Mouse (Mus musculus): ENCODE data around the gene Mrpl58. TPM values are rescaled to one million over a fixed set of nuclear protein-coding genes. Genes with fewer than 3 reads are reported as not detected.

Gene Mrpl58
- polyA plus RNA-seq, 1 experiment: 186 TPM

- no peak overlapping the region for H3K4me3 ChIP-seq (ENCODE audit: insufficient read depth, poor library complexity, severe bottlenecking)
- H3K36me3 ChIP-seq (ENCODE audit: control insufficient read depth, insufficient read depth): no peaks in the 10 kb centered on the region
- no peak overlapping the region for H3ac ChIP-seq (ENCODE audit: control insufficient read depth, insufficient read length, low read depth)
- H3K27me3 ChIP-seq (ENCODE audit: control insufficient read depth, insufficient read depth, insufficient read length): peaks cover 18% of the 10 kb centered on the region
- H3K79me3 ChIP-seq (ENCODE audit: low read depth): no peaks in the 10 kb centered on the region
- no peaks in the 10 kb centered on the region for H3K79me2 ChIP-seq (ENCODE audit: control insufficient read depth, insufficient read depth)
- TF ChIP-seq MYOD1 (IDR thresholded peaks at IDR 0.05; ENCODE audit: control insufficient read depth, insufficient read length, low read depth): no peak
- no peak for TF ChIP-seq MAX (IDR thresholded peaks at IDR 0.05)
- TF ChIP-seq CEBPB (IDR thresholded peaks at IDR 0.05; ENCODE audit: low read depth): no peak
- no peak for TF ChIP-seq USF1 (IDR thresholded peaks at IDR 0.05; ENCODE audit: low read depth)
- no peak for TF ChIP-seq CTCF (IDR thresholded peaks at IDR 0.05; ENCODE audit: control insufficient read depth, insufficient read depth, insufficient read length)
- no peak for TF ChIP-seq MYOG (IDR thresholded peaks at IDR 0.05; ENCODE audit: control insufficient read depth, extremely low read depth, insufficient read length)
- TF ChIP-seq FOSL1 (IDR thresholded peaks at IDR 0.05; ENCODE audit: insufficient read depth, low read length, poor library complexity, severe bottlenecking): no peak
These were observed 52.1 kb downstream of the Mrpl58 start for GRCm38 (mm10) chr11:115455619-115456018.

DNA sequence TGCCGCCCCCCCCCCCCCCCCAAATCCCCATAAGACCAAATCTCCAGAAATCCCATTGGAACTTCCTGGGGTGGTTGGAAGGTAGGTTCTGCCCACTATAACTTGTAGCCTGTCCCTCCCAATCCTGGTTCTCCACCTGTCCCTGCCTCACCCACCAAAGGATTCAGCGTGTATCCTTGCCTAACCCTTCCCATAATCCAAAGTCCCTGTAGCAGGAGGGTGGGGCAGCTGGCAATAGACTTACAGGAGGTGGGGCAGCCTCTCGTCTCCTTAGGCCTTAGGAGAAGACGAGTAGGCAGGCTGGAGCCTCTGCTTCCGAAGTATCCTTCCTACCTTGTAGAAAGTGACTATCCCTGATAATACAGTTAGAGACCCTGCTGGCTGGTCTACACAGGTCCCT is 52.6 kb downstream of the Mrpl58 start:
- Histone ChIP-seq H3ac (ENCODE audit: control insufficient read depth, insufficient read length, low read depth) (no peak overlapping the region), H3K79me3 (ENCODE audit: low read depth) (no peaks in the 10 kb centered on the region), H3K36me3 (ENCODE audit: control insufficient read depth, insufficient read depth) (no peaks in the 10 kb centered on the region), H3K4me3 (ENCODE audit: insufficient read depth, poor library complexity, severe bottlenecking) (no peak overlapping the region), H3K27me3 (ENCODE audit: control insufficient read depth, insufficient read depth, insufficient read length) (peaks cover 14% of the 10 kb centered on the region), H3K79me2 (ENCODE audit: control insufficient read depth, insufficient read depth) (no peaks in the 10 kb centered on the region)
- TF ChIP-seq CEBPB (IDR thresholded peaks at IDR 0.05; ENCODE audit: low read depth) (no peak), FOSL1 (IDR thresholded peaks at IDR 0.05; ENCODE audit: insufficient read depth, low read length, poor library complexity, severe bottlenecking) (no peak), CTCF (IDR thresholded peaks at IDR 0.05; ENCODE audit: control insufficient read depth, insufficient read depth, insufficient read length) (no peak), MYOG (IDR thresholded peaks at IDR 0.05; ENCODE audit: control insufficient read depth, extremely low read depth, insufficient read length) (no peak), MYOD1 (IDR thresholded peaks at IDR 0.05; ENCODE audit: control insufficient read depth, insufficient read length, low read depth) (no peak), MAX (IDR thresholded peaks at IDR 0.05) (no peak), USF1 (IDR thresholded peaks at IDR 0.05; ENCODE audit: low read depth) (no peak)

DNA sequence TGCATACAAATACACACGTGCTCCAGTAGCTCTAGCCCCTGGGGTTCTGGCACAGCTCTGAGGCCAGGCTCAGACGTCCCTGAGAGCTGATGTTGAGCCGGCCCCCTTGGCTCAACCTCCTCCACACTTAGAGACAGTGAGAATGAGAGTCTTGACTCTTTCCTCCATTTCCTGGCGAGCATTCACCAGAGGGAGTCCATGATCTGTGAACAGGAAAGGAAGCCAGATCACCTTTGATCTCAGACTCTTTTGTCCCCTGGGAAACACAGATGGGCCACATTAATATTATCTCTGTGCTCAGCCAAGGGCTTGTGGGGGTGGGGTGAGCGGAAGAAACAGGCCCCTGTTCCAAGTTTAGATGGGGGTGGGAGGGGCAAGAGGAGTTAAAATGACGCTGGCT is 53.9 kb downstream of the Mrpl58 start:
- H3K36me3 ChIP-seq (ENCODE audit: control insufficient read depth, insufficient read depth): no peaks in the 10 kb centered on the region
- H3K4me3 ChIP-seq (ENCODE audit: insufficient read depth, poor library complexity, severe bottlenecking): no peak overlapping the region
- no peak overlapping the region for H3ac ChIP-seq (ENCODE audit: control insufficient read depth, insufficient read length, low read depth)
- H3K27me3 ChIP-seq (ENCODE audit: control insufficient read depth, insufficient read depth, insufficient read length): peaks cover 19% of the 10 kb centered on the region
- no peaks in the 10 kb centered on the region for H3K79me3 ChIP-seq (ENCODE audit: low read depth)
- no peak for TF ChIP-seq MYOD1 (IDR thresholded peaks at IDR 0.05; ENCODE audit: control insufficient read depth, insufficient read length, low read depth)
- TF ChIP-seq MAX (IDR thresholded peaks at IDR 0.05): no peak
- TF ChIP-seq CEBPB (IDR thresholded peaks at IDR 0.05; ENCODE audit: low read depth): no peak
- TF ChIP-seq MYOG (IDR thresholded peaks at IDR 0.05; ENCODE audit: control insufficient read depth, extremely low read depth, insufficient read length): no peak
- no peak for TF ChIP-seq CTCF (IDR thresholded peaks at IDR 0.05; ENCODE audit: control insufficient read depth, insufficient read depth, insufficient read length)
- no peak for TF ChIP-seq FOSL1 (IDR thresholded peaks at IDR 0.05; ENCODE audit: insufficient read depth, low read length, poor library complexity, severe bottlenecking)
- TF ChIP-seq USF1 (IDR thresholded peaks at IDR 0.05; ENCODE audit: low read depth): no peak
- H3K79me2 ChIP-seq (ENCODE audit: control insufficient read depth, insufficient read depth): no peaks in the 10 kb centered on the region

DNA sequence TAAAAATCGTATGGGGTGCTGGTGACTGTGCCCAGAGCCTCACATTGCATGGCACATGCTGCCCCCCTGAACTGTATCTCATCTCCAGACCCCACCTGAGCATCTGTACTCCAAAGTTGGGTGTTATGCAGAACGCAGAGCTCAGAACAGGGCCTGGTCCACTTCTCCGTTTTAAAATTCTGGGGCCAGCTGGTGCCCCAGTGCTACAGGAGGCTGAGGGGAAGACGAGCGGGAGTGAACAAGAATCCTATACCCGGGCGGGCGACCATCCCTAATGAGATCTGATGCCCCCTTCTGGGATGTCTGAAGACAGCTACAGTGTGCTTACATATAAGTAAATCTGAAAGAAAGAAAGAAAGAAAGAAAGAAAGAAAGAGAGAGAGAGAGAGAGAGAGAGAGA is 57.4 kb downstream of the Mrpl58 start:
- TF ChIP-seq MYOG (IDR thresholded peaks at IDR 0.05; ENCODE audit: control insufficient read depth, extremely low read depth, insufficient read length): no peak
- TF ChIP-seq CEBPB (IDR thresholded peaks at IDR 0.05; ENCODE audit: low read depth): no peak
- TF ChIP-seq CTCF (IDR thresholded peaks at IDR 0.05; ENCODE audit: control insufficient read depth, insufficient read depth, insufficient read length): no peak
- no peak for TF ChIP-seq MYOD1 (IDR thresholded peaks at IDR 0.05; ENCODE audit: control insufficient read depth, insufficient read length, low read depth)
- H3ac ChIP-seq (ENCODE audit: control insufficient read depth, insufficient read length, low read depth): no peak overlapping the region
- no peak overlapping the region for H3K4me3 ChIP-seq (ENCODE audit: insufficient read depth, poor library complexity, severe bottlenecking)
- H3K79me3 ChIP-seq (ENCODE audit: low read depth): no peaks in the 10 kb centered on the region
- H3K36me3 ChIP-seq (ENCODE audit: control insufficient read depth, insufficient read depth): no peaks in the 10 kb centered on the region
- no peaks in the 10 kb centered on the region for H3K79me2 ChIP-seq (ENCODE audit: control insufficient read depth, insufficient read depth)
- H3K27me3 ChIP-seq (ENCODE audit: control insufficient read depth, insufficient read depth, insufficient read length): peaks cover 26% of the 10 kb centered on the region

DNA sequence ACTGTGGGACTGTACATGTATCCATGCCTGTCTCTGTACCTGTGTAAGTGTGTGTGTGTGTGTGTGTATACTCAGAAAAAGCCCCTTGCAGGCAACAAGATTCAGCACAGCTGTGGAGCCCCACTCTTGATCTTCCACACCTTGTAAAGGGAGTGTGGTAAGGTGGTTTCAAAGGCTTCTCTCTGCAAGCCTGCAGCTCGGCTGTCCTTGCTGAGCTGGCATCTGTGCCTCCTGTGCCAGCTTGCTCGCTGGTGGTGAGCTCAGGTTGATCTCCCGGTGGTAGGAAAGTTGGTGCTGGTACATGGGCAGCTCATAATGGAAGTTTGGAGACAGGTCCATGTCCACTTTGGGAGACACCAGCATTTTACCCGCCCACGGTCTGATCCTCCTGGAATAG is 58.3 kb downstream of the Mrpl58 start:
- TF ChIP-seq FOSL1 (IDR thresholded peaks at IDR 0.05; ENCODE audit: insufficient read depth, low read length, poor library complexity, severe bottlenecking) (no peak), CTCF (IDR thresholded peaks at IDR 0.05; ENCODE audit: control insufficient read depth, insufficient read depth, insufficient read length) (no peak), MYOD1 (IDR thresholded peaks at IDR 0.05; ENCODE audit: control insufficient read depth, insufficient read length, low read depth) (no peak), CEBPB (IDR thresholded peaks at IDR 0.05; ENCODE audit: low read depth) (no peak), MAX (IDR thresholded peaks at IDR 0.05) (no peak), USF1 (IDR thresholded peaks at IDR 0.05; ENCODE audit: low read depth) (no peak), MYOG (IDR thresholded peaks at IDR 0.05; ENCODE audit: control insufficient read depth, extremely low read depth, insufficient read length) (no peak)
- Histone ChIP-seq H3K79me3 (ENCODE audit: low read depth) (no peaks in the 10 kb centered on the region), H3K36me3 (ENCODE audit: control insufficient read depth, insufficient read depth) (no peaks in the 10 kb centered on the region), H3K27me3 (ENCODE audit: control insufficient read depth, insufficient read depth, insufficient read length) (peaks cover 26% of the 10 kb centered on the region), H3K79me2 (ENCODE audit: control insufficient read depth, insufficient read depth) (no peaks in the 10 kb centered on the region), H3K4me3 (ENCODE audit: insufficient read depth, poor library complexity, severe bottlenecking) (no peak overlapping the region), H3ac (ENCODE audit: control insufficient read depth, insufficient read length, low read depth) (no peak overlapping the region)

Small RNA genes within 50 kb of the gene (microRNA-seq; reads per million reads assigned to microRNA genes)
- gene Mir3968 (ENCODE audit: borderline microRNAs expressed): not detected

Other genes with a start within 250 kb of the Mrpl58 start
- 19.1 TPM for gene Slc9a3r1, start 240.4 kb upstream of the Mrpl58 start, polyA plus RNA-seq (2012; fragmentation: generic; extraction: Trizol)
- gene Tmem104, start 216.3 kb upstream of the Mrpl58 start, polyA plus RNA-seq (2012; fragmentation: generic; extraction: Trizol): 6.6 TPM
- 9.1 TPM for gene Nat9, start 215.9 kb upstream of the Mrpl58 start, polyA plus RNA-seq (2012; fragmentation: generic; extraction: Trizol)
- gene Grin2c, start 136.5 kb upstream of the Mrpl58 start, polyA plus RNA-seq (2012; fragmentation: generic; extraction: Trizol): not detected
- 10.7 TPM for gene Fdxr, start 126.7 kb upstream of the Mrpl58 start, polyA plus RNA-seq (2012; fragmentation: generic; extraction: Trizol)
- 0.21 TPM for gene Fads6, start 106.1 kb upstream of the Mrpl58 start, polyA plus RNA-seq (2012; fragmentation: generic; extraction: Trizol)
- not detected for gene Otop2, start 96.6 kb upstream of the Mrpl58 start, polyA plus RNA-seq (2012; fragmentation: generic; extraction: Trizol)
- 0.01 TPM for gene Ush1g, start 81.7 kb upstream of the Mrpl58 start, polyA plus RNA-seq (2012; fragmentation: generic; extraction: Trizol)
- gene Otop3, start 69.0 kb upstream of the Mrpl58 start, polyA plus RNA-seq (2012; fragmentation: generic; extraction: Trizol): not detected
- gene Hid1, start 36.0 kb upstream of the Mrpl58 start, polyA plus RNA-seq (2012; fragmentation: generic; extraction: Trizol): 14.4 TPM
- 23.2 TPM for gene Cdr2l, start 21.8 kb upstream of the Mrpl58 start, polyA plus RNA-seq (2012; fragmentation: generic; extraction: Trizol)
- gene Atp5h, start 16.2 kb downstream of the Mrpl58 start, polyA plus RNA-seq (2012; fragmentation: generic; extraction: Trizol): 530 TPM
- 26.7 TPM for gene Kctd2, start 16.4 kb downstream of the Mrpl58 start, polyA plus RNA-seq (2012; fragmentation: generic; extraction: Trizol)
- gene Trim80, start 36.8 kb downstream of the Mrpl58 start, polyA plus RNA-seq (2012; fragmentation: generic; extraction: Trizol): not detected
- gene Slc16a5, start 58.7 kb downstream of the Mrpl58 start, polyA plus RNA-seq (2012; fragmentation: generic; extraction: Trizol): 0.07 TPM
- gene Armc7, start 71.9 kb downstream of the Mrpl58 start, polyA plus RNA-seq (2012; fragmentation: generic; extraction: Trizol): 5.4 TPM
- 109 TPM for gene Nt5c, start 88.1 kb downstream of the Mrpl58 start, polyA plus RNA-seq (2012; fragmentation: generic; extraction: Trizol)
- 320 TPM for gene Jpt1, start 110.6 kb downstream of the Mrpl58 start, polyA plus RNA-seq (2012; fragmentation: generic; extraction: Trizol)
- gene Sumo2, start 132.5 kb downstream of the Mrpl58 start, polyA plus RNA-seq (2012; fragmentation: generic; extraction: Trizol): 384 TPM
- gene Nup85, start 160.7 kb downstream of the Mrpl58 start, polyA plus RNA-seq (2012; fragmentation: generic; extraction: Trizol): 110 TPM
- gene Mrps7, start 200.2 kb downstream of the Mrpl58 start, polyA plus RNA-seq (2012; fragmentation: generic; extraction: Trizol): 79.7 TPM
- gene Gga3, start 200.3 kb downstream of the Mrpl58 start, polyA plus RNA-seq (2012; fragmentation: generic; extraction: Trizol): 16.0 TPM
- 13.4 TPM for gene Mif4gd, start 209.2 kb downstream of the Mrpl58 start, polyA plus RNA-seq (2012; fragmentation: generic; extraction: Trizol)
- gene Slc25a19, start 224.5 kb downstream of the Mrpl58 start, polyA plus RNA-seq (2012; fragmentation: generic; extraction: Trizol): 13.7 TPM